Mouse (Mus musculus) hindbrain, postnatal 0 days (tissue): Measurements from ENCODE around the gene Ddah2. TPM values are rescaled to one million over a fixed set of nuclear protein-coding genes. Genes with fewer than 3 reads are reported as not detected.
A peak's percentile ranks its signal among the peaks of the same experiment; 100 is the strongest.

Source experiments
- ATAC-seq: fragments of 200-750 bp; cut with Nextera tagmentation; 2 replicates; pipeline ENCODE4 v1.8.0; 2017; ENCODE audit warnings: mild to moderate bottlenecking, moderate TSS enrichment, moderate library complexity
- DNase-seq: peaks from one replicate; pipeline ENCODE4 v3.0.0-alpha.2; 2015; ENCODE audit warnings: low spot score
- H3K27ac ChIP-seq: fragments of 300-500 bp; sonication (generic); 2 replicates; pipeline ENCODE4 v1.5.1; 2014; ENCODE audit warnings: mild to moderate bottlenecking
- H3K27me3 ChIP-seq: fragments of 300-500 bp; sonication (generic); 2 replicates; pipeline ENCODE4 v1.6.1; 2014; ENCODE audit warnings: low read length, mixed read lengths; ENCODE audit not compliant: insufficient read depth
- H3K36me3 ChIP-seq: fragments of 300-500 bp; sonication (generic); 2 replicates; pipeline ENCODE4 v1.6.1; 2014; ENCODE audit warnings: low read length, mixed read lengths; ENCODE audit not compliant: insufficient read depth
- H3K4me1 ChIP-seq: fragments of 300-500 bp; sonication (generic); 2 replicates; pipeline ENCODE4 v1.6.1; 2014; ENCODE audit warnings: antibody characterized with exemption, low read length, mixed read lengths; ENCODE audit not compliant: insufficient read depth
- H3K4me2 ChIP-seq: fragments of 300-500 bp; sonication (generic); 2 replicates; pipeline ENCODE4 v1.6.1; 2014; ENCODE audit warnings: low read depth, mild to moderate bottlenecking, low read length, moderate library complexity, mixed read lengths
- H3K4me3 ChIP-seq: fragments of 300-500 bp; sonication (generic); 2 replicates; pipeline ENCODE4 v1.5.1; 2014; ENCODE audit warnings: low read length
- H3K9ac ChIP-seq: fragments of 300-500 bp; sonication (generic); replicated peaks from 2 replicates; pipeline ENCODE4 v1.6.1; 2014; ENCODE audit warnings: mild to moderate bottlenecking, low read length, moderate library complexity, mixed read lengths
- H3K9me3 ChIP-seq: fragments of 300-500 bp; sonication (generic); 2 replicates; pipeline ENCODE4 v1.6.1; 2016; ENCODE audit warnings: low read length, mixed read lengths
- CTCF ChIP-seq: IDR thresholded peaks from 2 replicates; pipeline ENCODE4 v1.5.1; 2016; ENCODE audit warnings: antibody characterized with exemption, control low read depth, low read depth
- WGBS: fragments of 180-500 bp; shearing (Covaris S2); extraction: QIAGEN DNeasy Blood & Tissue Kit; methylation state at CpG from one replicate; pipeline ENCODE4 v1.1.7; 2014; 5-methylcytosine and 5-hydroxymethylcytosine counted together
- polyA plus RNA-seq: library from polyadenylated mRNA; unstranded; fragments of >200 nt; fragmentation: Nextera tagmentation; extraction: Ambion mirVana; gene quantifications from 2 replicates; pipeline ENCODE4 v1.2.1, GENCODE M21; 2015
- total RNA-seq: library from RNA; depleted of rRNA; stranded (reverse); fragments of >200 nt; gene quantifications from 2 replicates; pipeline ENCODE4 v1.2.3, GENCODE M21; 2014

The Ddah2 gene
- total and polyA plus RNA-seq, 2 experiments from 2014 or later = 228 to 322 TPM

DNA sequence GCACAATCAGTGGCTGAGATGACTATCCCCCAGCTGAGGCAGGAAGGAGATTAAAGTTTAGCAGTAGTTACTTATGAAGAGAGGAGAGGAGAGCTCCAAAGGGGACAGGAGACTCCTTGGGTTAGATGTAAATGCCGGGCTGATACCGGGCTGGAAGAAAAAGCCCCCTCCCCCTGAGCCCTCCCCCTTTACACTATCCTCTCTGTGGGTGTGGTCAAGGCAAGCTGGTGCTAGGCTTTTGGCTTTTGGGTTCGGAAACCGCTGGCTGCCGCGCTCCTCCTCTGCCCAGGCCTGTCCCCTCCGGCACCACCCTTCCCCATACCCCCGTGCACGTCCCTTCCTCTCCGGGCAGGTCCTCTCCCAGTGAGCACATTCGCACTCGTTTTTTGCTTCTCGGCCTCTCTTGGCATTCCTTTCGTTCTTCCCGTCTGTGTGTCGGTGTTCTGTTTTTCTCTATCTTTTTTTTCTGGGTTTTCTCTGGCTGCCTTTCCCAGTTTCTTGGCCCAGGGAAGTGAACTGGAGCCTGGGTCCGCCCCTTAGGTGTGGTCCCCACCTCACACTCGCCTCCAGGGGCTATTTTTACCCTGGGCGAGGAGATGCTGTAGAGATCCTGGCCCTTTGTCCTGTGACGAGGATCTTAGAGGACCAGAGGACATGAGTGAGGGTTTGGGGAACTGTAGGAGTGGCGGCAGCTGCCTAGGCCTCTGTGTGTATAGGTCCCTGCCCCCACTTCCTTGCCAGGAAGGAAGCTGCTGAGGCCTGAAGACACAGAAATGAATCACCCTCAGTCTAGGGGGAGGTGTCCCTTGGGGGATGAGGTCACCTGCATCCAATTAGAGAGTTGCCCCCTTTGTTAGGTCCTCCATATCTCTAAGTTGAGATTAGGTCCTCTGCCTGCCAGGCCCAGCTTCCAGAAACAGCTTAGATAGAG is 7.4 kb upstream of the Ddah2 start:
- H3K4me3 ChIP-seq = peak overlapping the region; percentile 44
- peak overlapping the region; percentile 74 for H3K27ac ChIP-seq
- H3K9ac ChIP-seq = peak overlapping the region; percentile 51
- DNase-seq (peak; percentile 83), ATAC-seq (peak; percentile 74)
- H3K27me3 ChIP-seq = no peaks in the 10 kb centered on the region
- peak overlapping the region; percentile 67 for H3K4me2 ChIP-seq
- H3K36me3 ChIP-seq = no peaks in the 10 kb centered on the region; the same call in 1 of the 2 replicates
- 10% methylated on average over 20 of the region's 21 CpGs for WGBS
- H3K9me3 ChIP-seq = no peaks in the 10 kb centered on the region
- 0 out of 2 replicates have a peak, but pooled peaks cover 4% of the 10 kb centered on the region for H3K4me1 ChIP-seq
- TF ChIP-seq CTCF = no peak

DNA sequence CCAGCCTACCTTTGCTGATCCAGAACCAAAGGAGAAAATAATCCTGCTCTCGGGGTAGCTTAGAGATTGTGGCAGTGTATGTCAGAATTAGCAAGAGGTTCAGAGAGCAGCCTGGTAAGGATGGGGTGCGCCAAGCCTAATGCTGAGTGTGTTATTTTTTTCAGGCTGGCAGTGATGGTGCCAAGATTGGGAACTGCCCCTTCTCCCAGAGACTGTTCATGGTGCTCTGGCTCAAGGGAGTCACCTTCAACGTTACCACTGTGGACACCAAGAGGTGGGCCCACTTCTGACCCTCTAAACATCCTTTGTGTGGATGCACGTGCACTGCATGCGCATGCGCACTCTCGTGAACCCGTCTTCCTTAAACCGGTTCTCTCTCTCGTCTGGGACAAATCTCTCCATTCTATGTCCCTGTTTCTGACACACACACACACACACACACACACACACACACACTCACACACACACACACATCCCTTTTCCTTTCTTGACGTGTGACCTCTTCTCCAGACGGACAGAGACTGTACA is 6.5 kb upstream of the Ddah2 start:
- H3K9me3 ChIP-seq = no peaks in the 10 kb centered on the region
- WGBS = 70% methylated on average over 12 of the region's 12 CpGs
- no peak overlapping the region; the same call in 1 of the 2 replicates for H3K4me3 ChIP-seq
- no peak for TF ChIP-seq CTCF
- ATAC-seq (no peak), DNase-seq (no peak)
- H3K27me3 ChIP-seq = no peaks in the 10 kb centered on the region
- H3K4me2 ChIP-seq = peak overlapping the region; percentile 67; the same call in 1 of the 2 replicates
- peak overlapping the region; percentile 74 for H3K27ac ChIP-seq
- H3K36me3 ChIP-seq = no peaks in the 10 kb centered on the region; the same call in 1 of the 2 replicates
- H3K9ac ChIP-seq = peak overlapping the region; percentile 22; the same call in 1 of the 2 replicates
- 0 out of 2 replicates have a peak, but pooled peaks cover 4% of the 10 kb centered on the region for H3K4me1 ChIP-seq

DNA sequence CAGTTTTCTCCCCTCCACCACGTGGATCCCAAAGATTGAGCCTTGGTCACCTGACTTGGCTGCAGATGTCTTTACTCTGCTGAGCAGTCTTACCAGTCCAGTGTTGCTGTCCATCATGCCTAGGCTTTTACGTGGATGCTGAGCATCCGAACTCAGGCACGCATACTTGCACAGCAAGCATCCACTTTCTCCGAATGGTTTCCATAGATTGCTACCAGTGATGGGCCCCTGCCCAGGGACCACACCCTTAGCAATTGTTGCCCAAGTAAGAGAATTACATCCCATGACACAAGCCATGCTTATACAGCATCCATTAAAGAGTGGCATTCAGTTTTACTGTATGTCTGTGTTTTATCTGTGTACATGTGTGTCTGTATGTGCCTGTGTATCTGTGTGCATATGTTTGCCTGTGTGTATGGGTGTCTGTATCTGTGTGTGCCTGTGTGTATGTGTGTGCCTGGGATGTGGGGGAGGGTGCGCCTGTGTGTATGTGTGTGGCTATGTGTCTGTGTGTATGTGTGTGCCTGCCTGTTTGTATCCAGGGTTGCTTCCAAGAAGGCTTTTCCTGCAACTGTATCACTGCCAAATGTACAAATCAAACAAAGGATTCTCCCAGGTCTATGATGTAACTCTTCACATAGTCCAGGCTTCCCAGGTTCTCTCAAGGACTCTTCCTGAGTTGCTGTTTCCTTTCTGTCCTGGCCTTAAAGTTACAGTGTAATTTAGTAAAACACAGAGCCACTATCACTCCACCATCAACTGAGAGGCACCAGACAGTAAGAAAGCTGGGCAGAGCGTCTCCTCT is 2.9 kb upstream of the Ddah2 start:
- no peak for TF ChIP-seq CTCF
- 89% methylated on average over 7 of the region's 7 CpGs for WGBS
- Histone ChIP-seq H3K27ac (no peak overlapping the region), H3K9ac (no peak overlapping the region), H3K4me2 (no peak overlapping the region), H3K27me3 (no peaks in the 10 kb centered on the region), H3K36me3 (no peaks in the 10 kb centered on the region; the same call in 1 of the 2 replicates), H3K9me3 (no peaks in the 10 kb centered on the region), H3K4me3 (no peak overlapping the region), H3K4me1 (peaks cover 6% of the 10 kb centered on the region; the same call in 1 of the 2 replicates)
- ATAC-seq (no peak), DNase-seq (no peak)

DNA sequence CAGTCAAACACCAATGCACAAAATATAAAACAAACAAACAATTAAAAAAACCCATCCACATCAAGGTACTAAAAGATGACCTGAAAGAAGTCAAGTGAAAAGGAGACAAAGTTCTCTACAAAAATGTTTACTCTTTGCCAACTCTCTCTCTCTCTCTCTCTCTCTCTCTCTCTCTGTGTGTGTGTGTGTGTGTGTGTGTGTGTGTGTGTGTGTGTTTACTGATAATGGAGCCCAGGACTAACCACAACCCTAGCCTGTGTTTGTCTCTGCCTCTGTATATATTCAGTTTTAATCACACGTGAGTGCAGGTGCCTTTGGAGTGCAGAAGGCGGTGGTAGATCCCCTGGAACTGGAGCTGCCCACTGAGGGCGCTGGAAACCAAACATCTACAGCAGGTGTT is 1.7 kb upstream of the Ddah2 start:
- no peak overlapping the region for H3K4me3 ChIP-seq
- no peak overlapping the region for H3K9ac ChIP-seq
- H3K36me3 ChIP-seq = no peaks in the 10 kb centered on the region; the same call in 1 of the 2 replicates
- H3K4me1 ChIP-seq = peaks cover 6% of the 10 kb centered on the region; the same call in 1 of the 2 replicates
- TF ChIP-seq CTCF = no peak
- H3K27me3 ChIP-seq = no peaks in the 10 kb centered on the region
- WGBS = 79% methylated on average over 3 of the region's 3 CpGs
- H3K9me3 ChIP-seq = no peaks in the 10 kb centered on the region
- H3K27ac ChIP-seq = no peak overlapping the region
- DNase-seq = no peak
- ATAC-seq = no peak
- no peak overlapping the region for H3K4me2 ChIP-seq

DNA sequence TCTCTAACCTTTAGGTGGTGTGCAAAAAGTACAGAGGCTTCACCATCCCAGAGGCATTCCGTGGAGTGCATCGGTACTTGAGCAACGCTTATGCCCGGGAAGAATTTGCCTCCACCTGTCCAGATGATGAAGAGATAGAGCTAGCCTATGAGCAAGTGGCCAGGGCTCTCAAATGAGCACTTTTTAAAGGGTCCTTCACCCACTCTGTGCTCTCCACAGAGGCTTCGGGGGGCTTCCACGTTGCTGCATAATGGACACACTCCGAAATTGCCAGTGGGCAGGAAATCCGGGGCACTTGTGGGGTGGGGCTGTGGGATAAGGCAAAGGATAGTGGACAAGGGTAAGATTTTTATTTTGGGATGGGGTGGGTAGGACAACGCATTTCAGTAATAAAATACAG is 519 bp upstream of the Ddah2 start:
- H3K27ac ChIP-seq = peak overlapping the region; percentile 88; the same call in 1 of the 2 replicates

DNA sequence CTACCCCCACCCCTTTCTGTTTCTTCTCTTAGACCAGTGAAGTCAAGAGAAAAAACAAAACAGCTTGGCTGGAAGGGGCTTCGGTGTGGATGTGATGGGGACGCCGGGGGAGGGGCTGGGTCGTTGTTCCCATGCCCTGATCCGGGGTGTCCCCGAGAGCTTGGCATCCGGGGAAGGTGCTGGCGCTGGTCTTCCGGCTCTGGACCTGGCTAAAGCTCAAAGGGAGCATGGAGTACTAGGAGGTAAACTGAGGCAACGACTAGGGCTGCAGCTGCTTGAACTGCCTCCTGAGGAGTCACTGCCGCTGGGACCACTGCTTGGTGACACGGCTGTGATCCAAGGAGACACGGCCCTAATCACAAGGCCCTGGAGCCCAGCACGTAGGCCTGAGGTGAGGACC is 1.2 kb downstream of the Ddah2 start:
- H3K9ac ChIP-seq = peak overlapping the region; percentile 62
- peaks cover 6% of the 10 kb centered on the region; the same call in 1 of the 2 replicates for H3K27me3 ChIP-seq
- no peak for TF ChIP-seq CTCF
- peak overlapping the region; percentile 88; the same call in 1 of the 2 replicates for H3K27ac ChIP-seq
- H3K36me3 ChIP-seq = no peaks in the 10 kb centered on the region; the same call in 1 of the 2 replicates
- WGBS = 19% methylated on average over 14 of the region's 14 CpGs
- peak overlapping the region; percentile 84 for H3K4me3 ChIP-seq
- no peaks in the 10 kb centered on the region for H3K9me3 ChIP-seq
- DNase-seq (no peak), ATAC-seq (no peak)
- H3K4me1 ChIP-seq = peaks cover 8% of the 10 kb centered on the region; the same call in 1 of the 2 replicates
- H3K4me2 ChIP-seq = peak overlapping the region; percentile 96

More for the DNA sequence above, 519 bp upstream of the Ddah2 start:
- no peaks in the 10 kb centered on the region for H3K27me3 ChIP-seq
- H3K9me3 ChIP-seq = no peaks in the 10 kb centered on the region
- WGBS = 64% methylated on average over 9 of the region's 9 CpGs
- H3K4me1 ChIP-seq = peaks cover 6% of the 10 kb centered on the region; the same call in 1 of the 2 replicates
- no peak for TF ChIP-seq CTCF
- peak overlapping the region; percentile 96 for H3K4me2 ChIP-seq
- DNase-seq (no peak), ATAC-seq (no peak)
- peak overlapping the region; percentile 84 for H3K4me3 ChIP-seq
- peak overlapping the region; percentile 62; the same call in 1 of the 2 replicates for H3K9ac ChIP-seq
- H3K36me3 ChIP-seq = no peaks in the 10 kb centered on the region; the same call in 1 of the 2 replicates
